Mouse (Mus musculus) hindlimb bud, embryonic 11.5 days (tissue): ENCODE data around the gene Ccdc113.

Experiments used
- DNase-seq: peaks from one replicate; pipeline ENCODE4 v3.0.0-alpha.2; 2012; ENCODE audit warnings: low read depth, low spot score; ENCODE audit errors: extremely low spot score

The Ccdc113 gene

DNA sequence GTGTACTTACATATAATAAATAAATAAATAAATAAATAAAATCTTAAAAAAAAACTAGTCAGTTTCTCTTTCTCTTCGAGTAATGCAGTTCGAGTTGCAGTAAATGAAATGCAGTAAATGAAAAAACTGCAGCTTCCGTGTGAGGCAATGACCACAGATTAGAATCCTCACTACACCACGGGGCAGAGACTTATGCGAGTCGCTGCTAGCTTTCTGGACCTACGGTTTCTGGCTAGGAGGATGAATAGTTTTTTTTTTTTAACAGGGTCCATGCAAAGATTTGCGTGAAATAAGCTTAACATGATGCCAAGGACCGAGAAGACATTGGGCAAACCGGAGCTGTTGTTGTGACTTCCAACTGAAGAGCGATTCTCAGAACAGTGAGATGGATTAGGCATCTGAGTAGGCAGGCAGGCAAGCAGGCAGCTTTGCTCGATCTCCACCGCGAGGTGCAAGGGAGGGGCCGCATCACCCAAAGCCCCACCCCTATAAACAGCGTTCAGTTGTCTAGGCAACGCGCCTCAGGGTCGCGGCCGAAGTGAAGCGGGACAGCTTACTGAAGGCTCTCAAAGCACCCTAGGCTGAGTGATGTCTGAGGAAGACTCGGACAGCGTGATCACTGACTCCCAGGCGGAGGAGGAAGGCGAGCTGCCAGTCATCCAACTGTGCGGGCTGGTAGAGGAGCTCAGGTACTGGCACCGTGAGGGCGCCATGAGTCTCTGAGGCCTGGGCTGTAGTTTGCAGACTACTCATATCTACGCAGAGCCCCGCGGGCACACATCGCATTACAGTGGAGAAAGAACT lies at the start of gene Ccdc113:
Gene Ccdc113 (plus strand): TSS at position 502 of the 804 bp plus-strand sequence.
- peak; percentile 2 for DNase-seq

- no peak for DNase-seq
Measured at GRCm38 (mm10) chr8:95487800-95488697, 45.8 kb upstream of the Ccdc113 start.

- DNase-seq, result peak; percentile 18
Measured at GRCm38 (mm10) chr8:95488698-95489332, 45.1 kb upstream of the Ccdc113 start.

DNA sequence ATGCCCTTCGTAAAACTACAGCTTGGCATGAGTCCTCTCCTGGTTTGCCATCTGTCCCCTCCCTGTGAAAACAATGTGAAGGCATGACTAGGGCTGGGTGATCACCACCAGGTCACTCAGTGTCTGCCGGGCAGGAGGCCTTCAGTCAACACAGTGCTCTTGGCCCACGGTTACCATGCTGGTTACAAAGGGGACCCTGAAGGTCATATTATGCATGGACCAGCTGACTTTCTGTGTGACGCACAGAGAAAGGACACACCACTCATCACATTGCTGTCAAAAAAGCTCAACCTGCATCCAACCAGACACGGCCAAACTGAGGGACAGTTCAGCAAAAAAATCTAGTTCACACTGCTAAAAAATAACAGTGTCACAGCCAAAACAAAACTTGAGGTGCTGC lies 43.9 kb upstream of the Ccdc113 start, which contains the start of gene Csnk2a2:
Gene Csnk2a2 (minus strand): TSS at position 34 of the 400 bp plus-strand sequence.
- no peak for DNase-seq

DNA sequence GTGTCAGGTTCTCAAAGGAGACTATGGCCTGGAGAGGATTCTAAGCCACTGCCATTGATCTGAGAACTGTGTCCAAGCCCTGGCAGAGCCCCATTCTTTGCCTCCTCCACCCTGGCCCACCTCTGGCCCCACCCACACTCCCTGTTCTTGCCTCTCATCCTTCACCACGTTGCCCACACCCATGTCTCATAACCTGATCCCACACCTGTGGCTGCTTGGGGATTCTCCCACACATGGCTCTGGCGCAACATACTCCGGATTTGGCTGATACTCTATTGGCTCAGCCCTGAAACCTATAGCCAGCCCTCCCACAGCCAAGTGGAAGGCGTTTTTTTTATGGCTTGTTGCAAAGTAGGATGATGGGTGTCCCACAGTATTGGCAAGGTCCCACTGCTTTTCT lies 41.8 kb upstream of the Ccdc113 start:
- DNase-seq, result no peak

DNA sequence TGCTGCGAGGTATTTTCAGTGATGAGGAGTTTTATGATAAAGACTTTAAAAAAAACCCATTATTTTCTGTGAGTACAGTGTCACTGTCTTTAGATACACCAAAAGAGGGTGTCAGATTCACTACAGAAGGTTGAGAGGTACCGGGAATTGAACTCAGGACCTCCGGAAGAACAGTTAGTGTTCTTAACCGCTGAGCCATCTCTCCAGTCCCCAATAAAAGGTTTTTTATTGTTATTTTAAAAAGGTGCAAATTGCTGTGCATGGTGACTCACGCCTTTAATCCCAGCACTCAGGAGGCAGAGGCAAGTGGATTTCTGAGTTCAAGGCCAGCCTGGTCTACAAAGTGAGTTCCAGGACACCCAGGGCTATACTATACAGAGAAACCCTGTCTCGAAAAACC lies 38.4 kb upstream of the Ccdc113 start:
- DNase-seq, result no peak

- DNase-seq, result no peak
Measured at GRCm38 (mm10) chr8:95496420-95496819, 37.5 kb upstream of the Ccdc113 start.

DNA sequence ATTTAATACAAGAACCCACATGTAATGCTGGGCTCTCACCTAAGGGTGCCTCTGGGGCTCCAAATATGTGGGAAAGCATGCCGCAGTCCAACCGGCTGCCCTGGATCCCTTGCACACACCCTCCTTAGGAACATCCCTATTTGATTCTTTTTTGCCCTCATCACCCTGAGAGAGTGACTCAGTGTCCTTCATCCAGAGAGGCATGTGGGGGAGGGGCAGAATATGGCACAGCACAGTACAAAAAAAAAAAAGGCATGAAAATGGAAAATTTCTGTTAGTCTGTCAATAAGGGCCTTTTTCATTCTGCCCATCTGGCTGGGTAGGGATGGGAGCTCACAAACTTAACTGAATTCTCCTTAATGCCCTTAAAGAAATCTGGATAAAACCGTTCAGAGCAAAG lies 36.1 kb upstream of the Ccdc113 start:
- no peak for DNase-seq

- DNase-seq, result no peak
Measured at GRCm38 (mm10) chr8:95499266-95500064, 34.4 kb upstream of the Ccdc113 start.

- DNase-seq, result no peak
Measured at GRCm38 (mm10) chr8:95500436-95500835, 33.4 kb upstream of the Ccdc113 start.

DNA sequence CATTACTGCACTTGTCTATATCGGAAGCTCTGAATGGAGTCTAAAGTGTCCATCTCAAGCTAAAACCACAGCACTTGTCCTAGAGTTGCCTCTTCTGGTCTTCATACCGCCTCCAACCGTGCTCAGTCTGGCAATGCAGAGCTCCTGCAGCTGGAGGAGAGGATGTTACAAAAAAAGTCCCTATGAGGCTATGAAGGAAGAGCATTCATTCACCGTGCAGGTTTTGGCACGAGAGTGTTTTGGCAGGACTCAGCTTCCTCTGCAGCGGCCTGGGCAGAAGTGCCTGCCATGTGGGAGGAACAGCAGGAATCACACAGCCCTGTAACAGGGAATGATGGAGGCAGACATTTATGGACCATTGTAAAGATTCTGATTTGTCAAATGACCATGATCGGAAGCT lies 31.5 kb upstream of the Ccdc113 start:
- DNase-seq, result no peak

- DNase-seq, result no peak
Measured at GRCm38 (mm10) chr8:95504835-95505234, 29.1 kb upstream of the Ccdc113 start.

GRCm38 (mm10) chr8:95505606-95506005 lies 28.3 kb upstream of the Ccdc113 start:
- no peak for DNase-seq

- no peak for DNase-seq
Measured at GRCm38 (mm10) chr8:95506245-95506644, 27.6 kb upstream of the Ccdc113 start.

DNA sequence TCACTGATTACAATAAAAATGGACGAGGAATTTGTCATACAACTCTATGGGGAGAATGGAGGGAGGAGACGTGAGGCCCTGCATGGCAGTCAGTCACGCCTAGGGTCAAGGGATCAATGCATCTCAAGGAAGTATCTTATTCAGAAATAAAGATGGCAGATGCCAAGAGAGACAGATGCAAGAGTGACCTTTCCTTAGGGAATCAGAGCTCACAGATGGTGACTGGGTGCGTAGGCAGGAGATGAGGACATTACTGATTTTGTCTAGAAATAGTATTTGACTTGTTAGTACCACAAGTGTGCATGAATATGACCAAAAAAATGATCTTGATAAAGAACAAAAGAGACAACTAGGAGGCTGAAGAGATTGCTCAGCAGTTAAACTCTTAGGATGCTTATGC lies 21.6 kb upstream of the Ccdc113 start:
- no peak for DNase-seq

DNA sequence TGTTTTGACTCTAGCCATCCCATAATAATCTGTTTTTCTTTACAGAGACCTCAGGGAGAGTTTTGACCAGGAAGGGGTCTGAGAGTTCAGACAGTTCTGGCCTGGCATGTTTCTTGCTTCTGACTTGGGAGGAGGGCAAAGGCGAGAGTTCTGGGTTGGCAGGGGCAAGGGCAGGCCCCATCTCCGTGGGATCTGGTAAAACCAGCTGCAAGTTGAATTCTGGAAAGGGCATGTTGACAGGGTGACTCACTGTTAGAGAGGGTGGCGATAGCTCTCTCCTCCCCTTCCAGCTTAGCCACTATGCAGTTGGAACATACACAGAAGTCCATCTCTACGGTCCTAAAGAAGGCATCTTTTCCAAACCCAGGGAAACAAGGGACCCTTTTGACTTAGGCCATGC lies 20.7 kb upstream of the Ccdc113 start:
- DNase-seq, result no peak

- no peak for DNase-seq
Measured at GRCm38 (mm10) chr8:95516928-95517327, 17.0 kb upstream of the Ccdc113 start.

GRCm38 (mm10) chr8:95523991-95524390 lies 9.9 kb upstream of the Ccdc113 start:
- no peak for DNase-seq

GRCm38 (mm10) chr8:95528194-95528593 lies 5.7 kb upstream of the Ccdc113 start:
- DNase-seq, result no peak

GRCm38 (mm10) chr8:95528750-95529310 lies 5.1 kb upstream of the Ccdc113 start:
- no peak for DNase-seq
